Mouse (Mus musculus): Measurements from ENCODE around the gene Agt. TPM values are rescaled to one million over a fixed set of nuclear protein-coding genes. Genes with fewer than 3 reads are reported as not detected.

The Agt gene
- polyA plus RNA-seq, 1 experiment, result 4.7 TPM

DNA sequence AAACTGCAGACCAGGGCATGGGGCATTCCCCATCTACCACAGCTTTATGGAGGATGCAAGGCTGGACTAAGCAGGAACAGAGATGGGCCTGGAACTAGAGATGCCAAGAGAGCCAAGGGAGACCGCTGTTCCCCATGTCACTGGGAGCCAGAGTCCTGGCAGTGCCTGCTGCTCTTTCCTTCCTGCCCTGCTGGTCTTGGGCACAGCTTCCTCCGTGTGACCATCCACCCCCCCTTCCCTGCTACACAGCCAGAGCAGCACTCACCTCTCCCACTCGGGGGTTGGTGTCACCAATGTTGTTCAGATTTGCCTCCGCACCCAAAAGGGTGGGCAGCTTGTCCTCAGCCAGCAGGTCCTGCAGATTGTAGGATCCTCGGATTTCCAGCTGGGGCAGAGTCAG lies 12.0 kb downstream of the Agt start:
- TF ChIP-seq CTCF (IDR thresholded peaks at IDR 0.05; ENCODE audit: insufficient read depth, low read length), result no peak
- no peak for TF ChIP-seq POLR2A (IDR thresholded peaks at IDR 0.05; ENCODE audit: borderline replicate concordance, extremely low read depth, low read depth, low read length)
- no peaks in the 10 kb centered on the region for H3K4me1 ChIP-seq (ENCODE audit: control insufficient read depth, insufficient read depth, low read length)
- no peak overlapping the region for H3K4me3 ChIP-seq (replicated peaks; ENCODE audit: extremely low read depth, low read depth, low read length)
- WGBS, result 55% methylated on average over 5 of the region's 5 CpGs
- DNase-seq, result no peak

DNA sequence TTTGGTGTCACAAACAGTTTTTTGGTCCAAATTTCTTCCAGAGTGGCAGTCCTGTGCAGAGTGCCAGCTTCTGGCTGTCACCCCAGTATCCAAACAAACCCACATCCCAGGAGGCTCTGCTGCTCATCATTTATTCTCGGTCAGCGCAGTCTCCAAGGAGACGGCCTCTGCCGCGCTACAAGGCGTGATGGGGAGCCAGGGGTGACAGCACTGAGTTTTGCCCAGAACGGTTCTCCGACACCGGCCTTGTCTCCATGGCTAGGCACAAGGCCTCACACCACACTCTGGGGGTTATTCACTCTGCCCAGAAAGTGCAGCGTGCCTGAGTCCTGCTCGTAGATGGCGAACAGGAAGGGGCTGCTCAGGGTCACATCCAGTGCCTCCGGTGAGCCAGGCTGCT lies 12.8 kb downstream of the Agt start:
- no peak overlapping the region for H3K4me3 ChIP-seq (replicated peaks; ENCODE audit: extremely low read depth, low read depth, low read length)
- WGBS, result 64% methylated on average over 13 of the region's 13 CpGs
- TF ChIP-seq POLR2A (IDR thresholded peaks at IDR 0.05; ENCODE audit: borderline replicate concordance, extremely low read depth, low read depth, low read length) (no peak), CTCF (IDR thresholded peaks at IDR 0.05; ENCODE audit: insufficient read depth, low read length) (no peak)

DNA sequence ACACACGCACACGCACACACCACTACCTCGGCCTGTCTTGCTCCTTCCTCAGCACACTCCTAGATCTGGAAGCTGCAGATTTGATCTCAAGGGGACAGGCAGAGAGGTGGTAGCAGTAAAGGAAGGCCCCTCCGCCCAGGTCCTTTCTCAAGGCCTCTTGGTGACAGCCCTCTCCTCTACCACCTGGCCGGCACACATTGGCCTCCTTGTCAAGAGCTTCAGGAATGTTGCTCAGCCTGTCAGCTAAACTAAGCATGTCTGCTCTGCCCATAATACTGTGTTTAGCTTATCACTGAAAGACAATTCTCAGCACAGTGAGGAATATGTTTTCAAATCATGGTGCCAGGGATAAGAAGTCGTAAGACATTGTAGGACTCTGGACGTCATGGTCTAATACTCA lies 13.3 kb downstream of the Agt start:
- WGBS, result 64% methylated on average over 7 of the region's 7 CpGs
- DNase-seq, result no peak
- Histone ChIP-seq H3K4me1 (ENCODE audit: control insufficient read depth, insufficient read depth, low read length) (no peaks in the 10 kb centered on the region), H3K4me3 (replicated peaks; ENCODE audit: extremely low read depth, low read depth, low read length) (no peak overlapping the region)
- TF ChIP-seq POLR2A (IDR thresholded peaks at IDR 0.05; ENCODE audit: borderline replicate concordance, extremely low read depth, low read depth, low read length) (no peak), CTCF (IDR thresholded peaks at IDR 0.05; ENCODE audit: insufficient read depth, low read length) (no peak)

More for the DNA sequence above, 12.8 kb downstream of the Agt start:
- no peak for DNase-seq
- H3K4me1 ChIP-seq (ENCODE audit: control insufficient read depth, insufficient read depth, low read length), result no peaks in the 10 kb centered on the region

DNA sequence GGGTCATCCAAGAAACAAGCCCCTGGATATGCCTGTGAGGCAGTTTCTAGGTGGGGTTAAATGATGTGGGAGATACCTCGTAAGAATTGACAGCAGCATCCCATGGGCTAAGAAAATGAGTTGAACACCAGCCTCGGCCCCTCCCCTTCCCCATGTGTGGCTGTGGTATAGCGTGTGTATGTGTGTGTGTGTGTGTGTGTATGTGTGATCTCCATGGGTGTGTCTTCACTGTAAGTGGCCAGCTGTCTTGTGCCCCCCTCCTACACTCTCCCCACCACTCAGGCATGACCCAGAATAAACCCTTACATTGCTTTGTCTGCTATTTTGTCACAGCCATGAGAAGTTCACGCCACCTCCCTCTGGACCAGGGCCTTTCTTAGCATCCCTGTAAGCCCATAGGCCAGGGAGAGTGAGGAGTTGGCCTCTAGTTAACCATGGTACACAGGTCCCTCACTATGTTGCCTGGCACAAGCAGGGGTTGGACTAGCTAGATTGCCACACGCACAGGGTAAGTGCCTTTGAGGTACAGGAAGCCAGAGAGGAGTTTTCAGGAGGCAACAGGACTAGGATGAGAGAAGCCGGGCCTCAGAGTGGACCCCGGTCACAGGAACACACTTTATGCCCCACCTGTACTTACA lies 14.3 kb downstream of the Agt start:
- no peak for TF ChIP-seq CTCF (IDR thresholded peaks at IDR 0.05; ENCODE audit: insufficient read depth, low read length)
- TF ChIP-seq POLR2A (IDR thresholded peaks at IDR 0.05; ENCODE audit: borderline replicate concordance, extremely low read depth, low read depth, low read length), result no peak
- Histone ChIP-seq H3K4me3 (replicated peaks; ENCODE audit: extremely low read depth, low read depth, low read length) (no peak overlapping the region), H3K4me1 (ENCODE audit: control insufficient read depth, insufficient read depth, low read length) (no peaks in the 10 kb centered on the region)
- WGBS, result 82% methylated on average over 7 of the region's 7 CpGs
- no peak for DNase-seq

DNA sequence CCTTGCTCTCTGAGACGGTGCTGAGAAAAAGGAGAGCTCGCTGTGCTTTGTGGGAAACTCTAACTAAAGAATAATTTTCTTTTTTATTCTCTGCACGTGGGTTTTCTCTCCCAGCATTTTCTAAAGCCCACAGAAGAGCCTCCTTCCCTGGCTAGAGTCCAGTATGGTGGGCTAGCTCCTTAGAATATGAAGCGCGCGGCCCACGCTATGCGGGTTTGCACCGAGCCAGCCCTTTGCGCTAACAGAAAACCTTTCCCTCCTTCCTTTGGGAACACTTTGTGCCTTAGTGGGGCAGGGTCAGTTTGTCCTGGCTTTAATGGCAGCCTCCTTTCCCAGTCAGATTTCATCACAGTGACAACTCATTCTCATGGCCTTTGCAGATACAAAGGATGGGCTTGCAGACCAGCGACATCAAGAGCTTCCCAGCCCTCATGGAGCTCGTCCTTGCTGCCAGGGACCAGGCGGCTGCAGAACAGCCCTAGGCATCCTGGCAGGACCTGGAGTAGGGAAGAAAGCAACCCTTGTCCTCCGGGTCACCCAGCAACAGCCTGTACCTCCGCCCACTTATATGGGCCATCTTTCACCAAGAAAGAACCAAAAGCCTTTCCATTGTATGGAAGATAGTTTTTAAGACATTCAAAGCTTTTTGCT lies 18.4 kb downstream of the Agt start:
- no peak for TF ChIP-seq CTCF (IDR thresholded peaks at IDR 0.05; ENCODE audit: insufficient read depth, low read length)
- no peak for TF ChIP-seq POLR2A (IDR thresholded peaks at IDR 0.05; ENCODE audit: borderline replicate concordance, extremely low read depth, low read depth, low read length)
- DNase-seq, result no peak
- no peak overlapping the region for H3K4me3 ChIP-seq (replicated peaks; ENCODE audit: extremely low read depth, low read depth, low read length)
- no peaks in the 10 kb centered on the region for H3K4me1 ChIP-seq (ENCODE audit: control insufficient read depth, insufficient read depth, low read length)
- 94% methylated on average over 15 of the region's 15 CpGs for WGBS

DNA sequence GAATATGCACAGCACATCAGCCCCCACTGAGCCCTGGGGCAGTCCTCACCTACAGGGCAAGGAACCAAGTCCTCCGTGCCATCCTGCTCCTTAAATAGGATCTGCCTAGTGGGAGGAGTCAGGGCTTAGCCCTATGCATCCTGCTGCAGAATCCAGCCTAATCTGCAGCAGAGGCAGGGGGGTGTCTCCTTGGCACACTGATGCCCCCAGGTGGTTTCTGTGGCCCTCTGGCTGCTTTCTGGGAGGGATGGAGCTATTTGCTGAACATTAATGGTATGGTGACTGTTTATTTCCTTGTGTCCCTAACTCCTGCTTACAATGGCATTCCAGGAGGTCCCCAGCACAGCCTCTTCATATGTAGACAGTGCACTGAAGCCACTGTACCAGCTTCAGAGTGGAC lies 21.3 kb downstream of the Agt start:
- DNase-seq, result no peak
- TF ChIP-seq CTCF (IDR thresholded peaks at IDR 0.05; ENCODE audit: insufficient read depth, low read length) (no peak), POLR2A (IDR thresholded peaks at IDR 0.05; ENCODE audit: borderline replicate concordance, extremely low read depth, low read depth, low read length) (no peak)
- WGBS, result 63% methylated on average over 1 of the region's 1 CpGs
- H3K4me3 ChIP-seq (replicated peaks; ENCODE audit: extremely low read depth, low read depth, low read length), result no peak overlapping the region
- no peaks in the 10 kb centered on the region for H3K4me1 ChIP-seq (ENCODE audit: control insufficient read depth, insufficient read depth, low read length)

DNA sequence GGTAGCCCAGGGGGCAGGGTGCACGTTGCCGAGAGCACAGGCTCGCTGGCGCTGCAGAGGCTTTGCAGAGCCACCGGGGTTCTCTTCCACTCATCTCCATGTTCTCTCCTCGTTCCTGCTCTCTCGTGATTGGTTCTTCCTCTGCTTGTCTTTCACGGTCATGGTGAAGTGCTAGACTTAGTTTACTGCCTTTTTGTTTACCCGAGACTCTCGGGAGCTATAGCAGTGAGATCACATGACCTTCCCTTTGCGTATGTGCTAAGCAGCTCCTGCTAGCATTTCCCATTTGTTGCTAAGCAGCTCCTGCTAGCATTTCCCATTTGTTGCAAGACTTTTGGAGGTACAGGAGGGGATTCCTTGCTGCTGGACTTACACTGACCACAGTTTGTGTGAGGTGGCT lies 22.2 kb downstream of the Agt start:
- 64% methylated on average over 11 of the region's 11 CpGs for WGBS
- no peak overlapping the region for H3K4me3 ChIP-seq (replicated peaks; ENCODE audit: extremely low read depth, low read depth, low read length)
- no peaks in the 10 kb centered on the region for H3K4me1 ChIP-seq (ENCODE audit: control insufficient read depth, insufficient read depth, low read length)
- no peak for DNase-seq
- TF ChIP-seq POLR2A (IDR thresholded peaks at IDR 0.05; ENCODE audit: borderline replicate concordance, extremely low read depth, low read depth, low read length), result no peak
- no peak for TF ChIP-seq CTCF (IDR thresholded peaks at IDR 0.05; ENCODE audit: insufficient read depth, low read length)

DNA sequence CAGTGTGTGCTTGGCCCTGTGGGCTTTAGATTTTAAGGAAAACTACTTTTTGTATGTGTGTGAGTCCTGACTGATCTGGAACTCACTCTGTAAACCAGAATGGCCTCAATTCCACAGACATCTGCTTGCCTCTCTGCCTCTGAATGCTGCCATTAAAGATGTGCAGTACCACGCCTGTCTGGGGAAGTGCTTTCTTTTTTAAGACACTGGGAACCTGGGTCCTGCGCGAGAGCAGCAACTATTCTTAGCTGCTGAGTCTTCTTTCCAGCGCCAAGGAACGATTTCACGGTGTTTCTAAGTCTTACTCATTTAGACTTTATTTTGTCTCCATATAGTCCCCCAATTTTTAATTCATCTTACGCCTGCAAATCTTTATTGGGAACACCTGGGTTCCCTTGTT lies 22.7 kb downstream of the Agt start:
- DNase-seq, result no peak
- TF ChIP-seq POLR2A (IDR thresholded peaks at IDR 0.05; ENCODE audit: borderline replicate concordance, extremely low read depth, low read depth, low read length) (no peak), CTCF (IDR thresholded peaks at IDR 0.05; ENCODE audit: insufficient read depth, low read length) (no peak)
- Histone ChIP-seq H3K4me1 (ENCODE audit: control insufficient read depth, insufficient read depth, low read length) (no peaks in the 10 kb centered on the region), H3K4me3 (replicated peaks; ENCODE audit: extremely low read depth, low read depth, low read length) (no peak overlapping the region)
- WGBS, result 90% methylated on average over 7 of the region's 7 CpGs

DNA sequence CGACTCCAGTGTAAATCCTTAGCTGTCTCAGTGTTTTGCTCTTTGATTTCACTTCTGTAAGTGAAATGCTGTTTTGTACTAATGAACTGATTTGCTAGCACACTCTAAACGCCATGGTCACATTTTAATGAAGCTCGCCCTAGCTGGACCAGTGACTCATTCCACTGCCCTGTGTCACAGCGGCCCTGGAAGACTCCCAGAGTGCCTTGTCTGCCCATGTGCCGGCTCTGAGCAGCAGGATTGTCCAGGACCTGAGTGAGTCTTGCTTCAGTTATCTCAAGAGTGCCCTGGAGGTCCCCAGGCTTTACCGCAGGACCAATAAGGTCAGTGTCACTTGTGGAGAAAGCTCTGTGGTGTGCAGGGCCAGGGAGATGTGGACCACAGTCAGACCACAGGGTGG lies 23.1 kb downstream of the Agt start:
- Histone ChIP-seq H3K4me1 (ENCODE audit: control insufficient read depth, insufficient read depth, low read length) (no peaks in the 10 kb centered on the region), H3K4me3 (replicated peaks; ENCODE audit: extremely low read depth, low read depth, low read length) (no peak overlapping the region)
- no peak for TF ChIP-seq POLR2A (IDR thresholded peaks at IDR 0.05; ENCODE audit: borderline replicate concordance, extremely low read depth, low read depth, low read length)
- TF ChIP-seq CTCF (IDR thresholded peaks at IDR 0.05; ENCODE audit: insufficient read depth, low read length), result no peak
- WGBS, result 81% methylated on average over 6 of the region's 6 CpGs
- DNase-seq, result no peak

DNA sequence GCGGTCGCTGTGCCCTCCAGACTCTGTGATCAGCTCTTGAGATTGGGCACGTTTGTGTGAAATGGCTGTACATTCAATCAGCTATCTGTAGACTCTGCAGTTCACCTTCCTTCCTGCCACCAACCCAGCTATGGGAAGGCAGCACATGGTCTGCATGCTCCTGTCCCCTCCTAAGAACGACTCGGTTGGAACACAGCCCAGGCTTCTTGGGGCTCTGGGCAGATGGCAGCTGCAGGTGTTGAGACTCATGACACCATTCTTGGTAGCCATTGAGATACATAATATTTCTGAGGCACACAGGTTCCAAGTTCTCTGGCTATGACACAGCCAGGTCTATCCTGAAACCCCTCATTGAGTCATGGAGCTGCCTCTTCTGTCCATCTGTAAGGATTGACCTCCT lies 26.2 kb downstream of the Agt start:
- DNase-seq, result no peak
- H3K4me1 ChIP-seq (ENCODE audit: control insufficient read depth, insufficient read depth, low read length), result no peaks in the 10 kb centered on the region
- 88% methylated on average over 5 of the region's 5 CpGs for WGBS
- TF ChIP-seq POLR2A (IDR thresholded peaks at IDR 0.05; ENCODE audit: borderline replicate concordance, extremely low read depth, low read depth, low read length), result no peak
- TF ChIP-seq CTCF (IDR thresholded peaks at IDR 0.05; ENCODE audit: insufficient read depth, low read length), result no peak
- no peak overlapping the region for H3K4me3 ChIP-seq (replicated peaks; ENCODE audit: extremely low read depth, low read depth, low read length)
